Mouse (Mus musculus): ENCODE measurements around the gene Map3k7. TPM values are rescaled to one million over a fixed set of nuclear protein-coding genes. Genes with fewer than 3 reads are reported as not detected.
"Not testable (repeated sequence)": the region's sequence is repeated elsewhere in the genome, so short reads cannot be mapped to it uniquely, and the experiment has no call there.

The Map3k7 gene
- polyA plus RNA-seq, 1 experiment from 2014 or later = 26.2 TPM

DNA sequence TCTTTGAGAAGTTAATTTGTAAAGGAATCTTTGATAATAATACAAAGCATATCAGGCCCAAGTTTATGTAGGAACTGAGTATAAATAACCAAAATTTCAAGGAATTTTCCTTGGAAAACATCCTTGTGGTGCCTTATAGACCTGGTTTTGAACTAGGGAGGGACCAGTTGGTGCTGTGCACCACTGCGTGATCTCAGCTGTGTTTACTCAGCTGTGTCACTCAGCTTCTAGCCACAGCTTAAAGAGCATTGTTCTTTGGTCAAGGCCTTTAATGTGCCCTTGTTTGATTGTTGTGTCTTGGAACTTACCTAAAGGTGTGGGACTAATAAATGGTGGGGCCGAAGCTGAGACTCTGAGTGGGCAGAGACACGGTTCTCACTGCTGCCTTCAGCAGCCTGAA, 43.3 kb downstream of the Map3k7 start:
- WGBS = 78% methylated on average over 3 of the region's 3 CpGs
- DNase-seq (ENCODE audit: low spot score) (no peak), ATAC-seq (replicated peaks; ENCODE audit: low FRiP score) (no peak)
- H3K9ac ChIP-seq (ENCODE audit: low read depth, low read length) = no peak overlapping the region
- no peaks in the 10 kb centered on the region for H3K4me1 ChIP-seq (replicated peaks; ENCODE audit: control insufficient read depth, insufficient read depth, low read length)
- H3K36me3 ChIP-seq (ENCODE audit: control insufficient read depth, insufficient read depth, low read length) = peaks cover 5% of the 10 kb centered on the region; the same call in 1 of the 2 replicates
- no peak overlapping the region for H3K4me2 ChIP-seq
- H3K4me3 ChIP-seq (ENCODE audit: low read depth, low read length) = no peak overlapping the region
- no peaks in the 10 kb centered on the region for H3K27me3 ChIP-seq (replicated peaks; ENCODE audit: control insufficient read depth, insufficient read depth, low read length)
- no peak overlapping the region for H3K27ac ChIP-seq (ENCODE audit: low read depth, low read length)
- no peaks in the 10 kb centered on the region for H3K9me3 ChIP-seq (ENCODE audit: control insufficient read depth, low read length)

GRCm38 (mm10) chr4:32008095-32008494, 44.2 kb downstream of the Map3k7 start:
- Histone ChIP-seq H3K9ac (ENCODE audit: low read depth, low read length) (no peak overlapping the region), H3K4me3 (ENCODE audit: low read depth, low read length) (no peak overlapping the region), H3K4me1 (replicated peaks; ENCODE audit: control insufficient read depth, insufficient read depth, low read length) (no peaks in the 10 kb centered on the region), H3K27me3 (replicated peaks; ENCODE audit: control insufficient read depth, insufficient read depth, low read length) (no peaks in the 10 kb centered on the region), H3K4me2 (no peak overlapping the region), H3K27ac (ENCODE audit: low read depth, low read length) (no peak overlapping the region), H3K36me3 (ENCODE audit: control insufficient read depth, insufficient read depth, low read length) (peaks cover 5% of the 10 kb centered on the region; the same call in 1 of the 2 replicates), H3K9me3 (ENCODE audit: control insufficient read depth, low read length) (no peaks in the 10 kb centered on the region)
- no peak for DNase-seq (ENCODE audit: low spot score)
- 85% methylated on average over 4 of the region's 4 CpGs for WGBS
- no peak for ATAC-seq (replicated peaks; ENCODE audit: low FRiP score)

- H3K27me3 ChIP-seq (replicated peaks; ENCODE audit: control insufficient read depth, insufficient read depth, low read length) = no peaks in the 10 kb centered on the region
- WGBS = 85% methylated on average over 5 of the region's 5 CpGs
- H3K36me3 ChIP-seq (ENCODE audit: control insufficient read depth, insufficient read depth, low read length) = peaks cover 5% of the 10 kb centered on the region; the same call in 1 of the 2 replicates
- DNase-seq (ENCODE audit: low spot score) = no peak
- no peak for ATAC-seq (replicated peaks; ENCODE audit: low FRiP score)
- H3K4me3 ChIP-seq (ENCODE audit: low read depth, low read length) = no peak overlapping the region
- no peaks in the 10 kb centered on the region for H3K4me1 ChIP-seq (replicated peaks; ENCODE audit: control insufficient read depth, insufficient read depth, low read length)
- H3K27ac ChIP-seq (ENCODE audit: low read depth, low read length) = no peak overlapping the region
- no peak overlapping the region for H3K4me2 ChIP-seq
- H3K9me3 ChIP-seq (ENCODE audit: control insufficient read depth, low read length) = no peaks in the 10 kb centered on the region
- H3K9ac ChIP-seq (ENCODE audit: low read depth, low read length) = no peak overlapping the region
Observed at GRCm38 (mm10) chr4:32010808-32011207, 46.9 kb downstream of the Map3k7 start.

DNA sequence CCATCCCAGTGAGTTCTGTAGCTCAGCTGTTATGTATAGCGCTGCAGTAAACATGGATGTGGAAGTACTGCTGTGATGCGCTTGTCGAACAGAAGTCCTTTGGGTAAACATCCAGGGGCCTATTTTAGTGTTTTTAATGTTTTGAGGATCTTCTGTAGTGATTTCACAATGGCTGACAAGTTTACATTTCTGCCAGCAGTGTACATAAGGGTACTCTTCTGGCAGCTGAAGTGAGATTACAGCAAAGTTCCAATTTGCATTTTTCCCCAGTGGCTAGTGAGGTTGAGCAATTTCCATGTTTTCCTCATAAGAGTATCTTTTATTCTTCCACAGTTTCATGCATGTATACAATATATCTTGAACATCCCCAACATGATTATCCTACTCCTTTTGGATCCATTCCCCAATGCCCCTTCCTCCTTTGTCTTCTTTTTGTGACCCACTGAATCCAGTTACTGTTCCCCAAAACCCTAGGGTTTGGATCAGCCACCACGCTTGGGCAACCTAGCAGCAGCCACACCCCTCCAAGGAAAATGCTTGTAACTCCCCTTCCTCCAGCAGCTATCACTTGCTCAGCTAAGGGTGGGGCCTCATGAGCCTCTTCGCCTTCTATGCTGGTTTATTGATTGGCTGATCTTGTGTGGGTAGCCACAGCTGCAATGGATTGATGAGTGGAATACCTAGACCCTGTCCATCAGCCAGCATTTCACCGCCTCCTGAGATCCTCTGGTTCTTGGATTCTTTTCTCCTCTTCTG, 47.5 kb downstream of the Map3k7 start:
- no peak overlapping the region for H3K4me2 ChIP-seq
- ATAC-seq (replicated peaks; ENCODE audit: low FRiP score) = no peak
- no peak overlapping the region for H3K4me3 ChIP-seq (ENCODE audit: low read depth, low read length)
- H3K27ac ChIP-seq (ENCODE audit: low read depth, low read length) = no peak overlapping the region
- no peaks in the 10 kb centered on the region for H3K9me3 ChIP-seq (ENCODE audit: control insufficient read depth, low read length)
- no peaks in the 10 kb centered on the region for H3K4me1 ChIP-seq (replicated peaks; ENCODE audit: control insufficient read depth, insufficient read depth, low read length)
- H3K27me3 ChIP-seq (replicated peaks; ENCODE audit: control insufficient read depth, insufficient read depth, low read length) = no peaks in the 10 kb centered on the region
- peaks cover 11% of the 10 kb centered on the region for H3K36me3 ChIP-seq (ENCODE audit: control insufficient read depth, insufficient read depth, low read length)
- 82% methylated on average over 6 of the region's 6 CpGs for WGBS
- no peak overlapping the region for H3K9ac ChIP-seq (ENCODE audit: low read depth, low read length)
- DNase-seq (ENCODE audit: low spot score) = no peak

DNA sequence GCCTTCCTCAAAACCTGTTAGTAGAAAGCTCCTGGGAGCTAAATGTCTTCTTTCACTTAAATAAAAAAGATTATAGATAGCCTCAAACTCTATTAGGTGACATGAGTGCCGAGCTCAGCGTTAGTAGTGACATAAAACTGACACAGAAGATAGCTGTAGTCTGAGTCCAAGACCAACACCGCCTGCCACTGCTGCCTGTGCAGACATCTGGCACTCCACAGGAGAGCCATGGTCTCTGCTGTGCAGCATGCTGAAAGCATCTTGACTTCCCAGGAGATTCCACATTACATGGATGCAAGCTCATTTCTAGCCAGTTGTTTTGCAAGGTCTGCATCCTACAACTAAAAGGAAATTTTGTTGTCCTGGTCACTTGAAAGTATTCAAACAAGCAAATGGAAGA, 57.2 kb downstream of the Map3k7 start:
- ATAC-seq (replicated peaks; ENCODE audit: low FRiP score) (no peak), DNase-seq (ENCODE audit: low spot score) (no peak)
- Histone ChIP-seq H3K9ac (ENCODE audit: low read depth, low read length) (no peak overlapping the region), H3K27ac (ENCODE audit: low read depth, low read length) (no peak overlapping the region), H3K36me3 (ENCODE audit: control insufficient read depth, insufficient read depth, low read length) (peaks cover 18% of the 10 kb centered on the region), H3K9me3 (ENCODE audit: control insufficient read depth, low read length) (no peaks in the 10 kb centered on the region), H3K4me3 (ENCODE audit: low read depth, low read length) (no peak overlapping the region), H3K27me3 (replicated peaks; ENCODE audit: control insufficient read depth, insufficient read depth, low read length) (no peaks in the 10 kb centered on the region), H3K4me2 (no peak overlapping the region), H3K4me1 (replicated peaks; ENCODE audit: control insufficient read depth, insufficient read depth, low read length) (no peaks in the 10 kb centered on the region)
- WGBS = 87% methylated on average over 3 of the region's 3 CpGs

- WGBS = 95% methylated on average over 6 of the region's 6 CpGs
- H3K36me3 ChIP-seq (ENCODE audit: control insufficient read depth, insufficient read depth, low read length) = peaks cover 11% of the 10 kb centered on the region
- no peaks in the 10 kb centered on the region for H3K4me1 ChIP-seq (replicated peaks; ENCODE audit: control insufficient read depth, insufficient read depth, low read length)
- DNase-seq (ENCODE audit: low spot score) = no peak
- no peak overlapping the region for H3K9ac ChIP-seq (ENCODE audit: low read depth, low read length)
- H3K9me3 ChIP-seq (ENCODE audit: control insufficient read depth, low read length) = no peaks in the 10 kb centered on the region
- no peak overlapping the region for H3K4me3 ChIP-seq (ENCODE audit: low read depth, low read length)
- no peak overlapping the region for H3K4me2 ChIP-seq
- ATAC-seq (replicated peaks; ENCODE audit: low FRiP score) = no peak
- H3K27me3 ChIP-seq (replicated peaks; ENCODE audit: control insufficient read depth, insufficient read depth, low read length) = no peaks in the 10 kb centered on the region
- no peak overlapping the region for H3K27ac ChIP-seq (ENCODE audit: low read depth, low read length)
Observed at GRCm38 (mm10) chr4:32022321-32022720, 58.4 kb downstream of the Map3k7 start.

GRCm38 (mm10) chr4:32024170-32024569, 60.3 kb downstream of the Map3k7 start:
- H3K4me1 ChIP-seq (replicated peaks; ENCODE audit: control insufficient read depth, insufficient read depth, low read length); H3K27me3 ChIP-seq (replicated peaks; ENCODE audit: control insufficient read depth, insufficient read depth, low read length); ATAC-seq (replicated peaks; ENCODE audit: low FRiP score); H3K27ac ChIP-seq (ENCODE audit: low read depth, low read length); H3K36me3 ChIP-seq (ENCODE audit: control insufficient read depth, insufficient read depth, low read length); H3K4me3 ChIP-seq (ENCODE audit: low read depth, low read length); H3K4me2 ChIP-seq; DNase-seq (ENCODE audit: low spot score); H3K9me3 ChIP-seq (ENCODE audit: control insufficient read depth, low read length); H3K9ac ChIP-seq (ENCODE audit: low read depth, low read length): not testable (repeated sequence)
- 82% methylated on average over 2 of the region's 2 CpGs for WGBS

DNA sequence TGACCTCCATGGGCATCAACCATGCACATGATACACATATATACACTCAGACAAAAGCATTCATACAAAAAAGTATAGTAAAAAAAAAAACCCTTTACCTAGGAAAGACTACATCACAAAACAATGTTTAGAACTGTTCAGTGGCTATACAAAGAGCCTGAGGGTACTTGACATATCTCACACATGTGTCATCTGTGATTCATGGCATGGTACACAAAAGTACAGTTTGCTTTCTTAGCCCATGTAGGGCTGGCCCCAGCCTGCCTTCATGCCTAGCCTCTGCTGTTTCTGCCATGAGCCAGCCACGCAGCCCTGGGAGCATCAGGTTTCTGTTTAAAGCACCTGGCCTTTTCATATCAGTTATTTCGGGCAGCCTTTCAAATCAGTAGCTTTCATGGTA, 61.2 kb downstream of the Map3k7 start:
- Histone ChIP-seq H3K27me3 (replicated peaks; ENCODE audit: control insufficient read depth, insufficient read depth, low read length) (no peaks in the 10 kb centered on the region), H3K4me1 (replicated peaks; ENCODE audit: control insufficient read depth, insufficient read depth, low read length) (no peaks in the 10 kb centered on the region), H3K9me3 (ENCODE audit: control insufficient read depth, low read length) (no peaks in the 10 kb centered on the region), H3K4me3 (ENCODE audit: low read depth, low read length) (no peak overlapping the region), H3K9ac (ENCODE audit: low read depth, low read length) (no peak overlapping the region), H3K36me3 (ENCODE audit: control insufficient read depth, insufficient read depth, low read length) (peaks cover 9% of the 10 kb centered on the region), H3K27ac (ENCODE audit: low read depth, low read length) (no peak overlapping the region), H3K4me2 (no peak overlapping the region)
- DNase-seq (ENCODE audit: low spot score) (no peak), ATAC-seq (replicated peaks; ENCODE audit: low FRiP score) (no peak)
- WGBS = 85% methylated on average over 2 of the region's 2 CpGs

GRCm38 (mm10) chr4:32027094-32027493, 63.2 kb downstream of the Map3k7 start:
- Histone ChIP-seq H3K36me3 (ENCODE audit: control insufficient read depth, insufficient read depth, low read length) (peaks cover 9% of the 10 kb centered on the region), H3K4me2 (no peak overlapping the region), H3K27ac (ENCODE audit: low read depth, low read length) (no peak overlapping the region), H3K9ac (ENCODE audit: low read depth, low read length) (no peak overlapping the region), H3K4me1 (replicated peaks; ENCODE audit: control insufficient read depth, insufficient read depth, low read length) (no peaks in the 10 kb centered on the region), H3K9me3 (ENCODE audit: control insufficient read depth, low read length) (no peaks in the 10 kb centered on the region), H3K4me3 (ENCODE audit: low read depth, low read length) (no peak overlapping the region), H3K27me3 (replicated peaks; ENCODE audit: control insufficient read depth, insufficient read depth, low read length) (no peaks in the 10 kb centered on the region)
- 90% methylated on average over 9 of the region's 9 CpGs for WGBS
- ATAC-seq (replicated peaks; ENCODE audit: low FRiP score) (no peak), DNase-seq (ENCODE audit: low spot score) (no peak)

Measured in liver, embryonic 11.5 days (tissue).